Mouse (Mus musculus) lung, adult 2 months (tissue): ENCODE results near the gene Adgrl3.

Source experiments
- CTCF ChIP-seq: fragments of 200-500 bp; IDR thresholded peaks from 2 replicates; pipeline ENCODE4 v1.5.1; 2011; ENCODE audit warnings: mild to moderate bottlenecking, low read length, control low read depth; ENCODE audit not compliant: insufficient read depth
- POLR2A ChIP-seq: fragments of 200-500 bp; IDR thresholded peaks from 2 replicates; pipeline ENCODE4 v1.6.1; 2011; ENCODE audit warnings: low read depth, mild to moderate bottlenecking, control low read depth, low read length, borderline replicate concordance; ENCODE audit errors: extremely low read depth

DNA sequence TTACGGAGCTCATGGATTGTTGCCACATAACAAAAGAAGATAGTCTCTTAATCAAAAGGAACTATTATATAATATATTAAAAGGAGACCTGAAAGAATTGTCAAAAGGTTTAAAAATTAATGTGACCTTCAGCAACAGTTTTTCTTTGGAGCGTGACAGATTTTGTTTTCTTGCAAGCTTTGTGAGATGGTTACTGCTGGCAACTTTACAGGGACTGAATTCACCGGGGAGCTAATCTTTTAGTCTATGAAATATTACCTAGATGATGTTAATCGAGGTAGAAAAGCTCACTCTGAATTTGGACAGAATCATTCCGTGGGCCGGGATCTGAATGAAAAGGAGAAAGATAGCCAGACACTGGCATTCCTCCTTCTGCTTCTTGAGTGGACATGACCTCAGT lies 850.4 kb downstream of the Adgrl3 start:
- TF ChIP-seq POLR2A (no peak), CTCF (no peak)
